Mouse (Mus musculus) midbrain, embryonic 15.5 days (tissue): Measurements from ENCODE around the gene Kcnab2. TPM values are rescaled to one million over a fixed set of nuclear protein-coding genes. Genes with fewer than 3 reads are reported as not detected.

Source experiments
- ATAC-seq: fragments of 200-750 bp; cut with Nextera tagmentation; replicated peaks from 2 replicates; pipeline ENCODE4 v1.8.0; 2017; ENCODE audit warnings: moderate TSS enrichment
- H3K27ac ChIP-seq: fragments of 300-500 bp; sonication (generic); 2 replicates; pipeline ENCODE4 v1.5.1; 2015; ENCODE audit warnings: mild to moderate bottlenecking, inconsistent platforms
- H3K27me3 ChIP-seq: fragments of 300-500 bp; sonication (generic); replicated peaks from 2 replicates; pipeline ENCODE4 v1.6.1; 2015; ENCODE audit warnings: inconsistent platforms
- H3K36me3 ChIP-seq: fragments of 300-500 bp; sonication (generic); replicated peaks from 2 replicates; pipeline ENCODE4 v1.6.1; 2015; ENCODE audit warnings: inconsistent platforms
- H3K4me1 ChIP-seq: fragments of 300-500 bp; sonication (generic); 2 replicates; pipeline ENCODE4 v1.6.1; 2015; ENCODE audit warnings: inconsistent platforms
- H3K4me2 ChIP-seq: fragments of 300-500 bp; sonication (generic); 2 replicates; pipeline ENCODE4 v1.6.1; 2015; ENCODE audit warnings: inconsistent platforms, mild to moderate bottlenecking, moderate library complexity
- H3K4me3 ChIP-seq: fragments of 300-500 bp; sonication (generic); 2 replicates; pipeline ENCODE4 v1.5.1; 2015; ENCODE audit warnings: mild to moderate bottlenecking, inconsistent platforms
- H3K9ac ChIP-seq: fragments of 300-500 bp; sonication (generic); 2 replicates; pipeline ENCODE4 v1.6.1; 2015; ENCODE audit warnings: mild to moderate bottlenecking, inconsistent platforms
- H3K9me3 ChIP-seq: fragments of 300-500 bp; sonication (generic); 2 replicates; pipeline ENCODE4 v1.6.1; 2016; ENCODE audit warnings: inconsistent platforms
- WGBS: fragments of 180-500 bp; shearing (Covaris S2); methylation state at CpG from one replicate; pipeline ENCODE4 v1.1.7; 2015; ENCODE audit warnings: mixed read lengths; 5-methylcytosine and 5-hydroxymethylcytosine counted together
- polyA plus RNA-seq: library from polyadenylated mRNA; unstranded; fragments of >200 nt; fragmentation: Nextera tagmentation; extraction: Ambion mirVana; gene quantifications from 2 replicates; pipeline ENCODE4 v1.2.1, GENCODE M21; 2015

Kcnab2 gene
- polyA plus RNA-seq, 1 experiment from 2014 or later, result 27.8 TPM

GRCm38 (mm10) chr4:152476427-152477023, 1.1 kb downstream of the Kcnab2 start, which contains the start of gene Nphp4:
Nphp4 (plus strand) TSS chr4:152476706.
- H3K4me3 ChIP-seq, result peak within 1 kb of the TSS; percentile 63
- peak within 1 kb of the TSS; percentile 92 for H3K4me2 ChIP-seq
- H3K36me3 ChIP-seq, result no peaks in the 10 kb centered on the region
- H3K9me3 ChIP-seq, result 0 out of 2 replicates have a peak, but pooled peaks cover 5% of the 10 kb centered on the region
- peaks cover 32% of the 10 kb centered on the region for H3K4me1 ChIP-seq
- peak within 1 kb of the TSS; percentile 95 for H3K27ac ChIP-seq
- no peaks in the 10 kb centered on the region for H3K27me3 ChIP-seq
- ATAC-seq, result no peak
- peak within 1 kb of the TSS; percentile 91 for H3K9ac ChIP-seq
- under 1% methylated on average over 18 of the region's 18 CpGs for WGBS

- peak overlapping the region; percentile 92 for H3K4me2 ChIP-seq
- no peak for ATAC-seq
- H3K27me3 ChIP-seq, result no peaks in the 10 kb centered on the region
- H3K9me3 ChIP-seq, result 0 out of 2 replicates have a peak, but pooled peaks cover 6% of the 10 kb centered on the region
- WGBS, result 76% methylated on average over 7 of the region's 7 CpGs
- no peak overlapping the region for H3K27ac ChIP-seq
- peak overlapping the region; percentile 63 for H3K4me3 ChIP-seq
- no peaks in the 10 kb centered on the region for H3K36me3 ChIP-seq
- H3K4me1 ChIP-seq, result peaks cover 32% of the 10 kb centered on the region
- no peak overlapping the region for H3K9ac ChIP-seq
These were observed 1.7 kb downstream of the Kcnab2 start for GRCm38 (mm10) chr4:152475941-152476340.

- ATAC-seq, result no peak
- Histone ChIP-seq H3K4me3 (no peak overlapping the region), H3K4me1 (peaks cover 12% of the 10 kb centered on the region), H3K36me3 (no peaks in the 10 kb centered on the region), H3K9me3 (0 out of 2 replicates have a peak, but pooled peaks cover 6% of the 10 kb centered on the region), H3K27me3 (no peaks in the 10 kb centered on the region), H3K9ac (no peak overlapping the region), H3K4me2 (no peak overlapping the region), H3K27ac (no peak overlapping the region)
- WGBS, result 84% methylated on average over 6 of the region's 6 CpGs
These were observed 9.7 kb downstream of the Kcnab2 start for GRCm38 (mm10) chr4:152467951-152468350.

GRCm38 (mm10) chr4:152466601-152467000, 11.1 kb downstream of the Kcnab2 start:
- Histone ChIP-seq H3K4me2 (no peak overlapping the region), H3K36me3 (no peaks in the 10 kb centered on the region), H3K9me3 (0 out of 2 replicates have a peak, but pooled peaks cover 1% of the 10 kb centered on the region), H3K27ac (no peak overlapping the region), H3K4me1 (peaks cover 12% of the 10 kb centered on the region), H3K9ac (no peak overlapping the region), H3K4me3 (no peak overlapping the region), H3K27me3 (no peaks in the 10 kb centered on the region)
- WGBS, result 80% methylated on average over 13 of the region's 13 CpGs
- no peak for ATAC-seq

GRCm38 (mm10) chr4:152465116-152465515, 12.6 kb downstream of the Kcnab2 start:
- Histone ChIP-seq H3K4me3 (no peak overlapping the region), H3K4me2 (no peak overlapping the region), H3K27ac (peak overlapping the region; percentile 72), H3K9me3 (no peaks in the 10 kb centered on the region), H3K9ac (no peak overlapping the region), H3K36me3 (no peaks in the 10 kb centered on the region), H3K27me3 (no peaks in the 10 kb centered on the region), H3K4me1 (peaks cover 12% of the 10 kb centered on the region)
- 5% methylated on average over 8 of the region's 8 CpGs for WGBS
- ATAC-seq, result peak; percentile 48

- H3K9ac ChIP-seq, result no peak overlapping the region
- no peak overlapping the region for H3K4me2 ChIP-seq
- H3K4me1 ChIP-seq, result peaks cover 12% of the 10 kb centered on the region
- H3K27ac ChIP-seq, result no peak overlapping the region
- no peaks in the 10 kb centered on the region for H3K36me3 ChIP-seq
- H3K9me3 ChIP-seq, result no peaks in the 10 kb centered on the region
- H3K4me3 ChIP-seq, result no peak overlapping the region
- 91% methylated on average over 9 of the region's 9 CpGs for WGBS
- no peak for ATAC-seq
- H3K27me3 ChIP-seq, result no peaks in the 10 kb centered on the region
These were observed 14.5 kb downstream of the Kcnab2 start for GRCm38 (mm10) chr4:152463147-152463546.

- Histone ChIP-seq H3K27ac (no peak overlapping the region), H3K9ac (no peak overlapping the region), H3K36me3 (no peaks in the 10 kb centered on the region), H3K9me3 (no peaks in the 10 kb centered on the region), H3K4me2 (no peak overlapping the region), H3K27me3 (no peaks in the 10 kb centered on the region), H3K4me1 (peaks cover 12% of the 10 kb centered on the region), H3K4me3 (no peak overlapping the region)
- 90% methylated on average over 12 of the region's 12 CpGs for WGBS
- ATAC-seq, result no peak
These were observed 15.2 kb downstream of the Kcnab2 start for GRCm38 (mm10) chr4:152462516-152462915.

- H3K27ac ChIP-seq, result no peak overlapping the region
- 0 out of 2 replicates have a peak, but pooled peaks cover 12% of the 10 kb centered on the region for H3K4me1 ChIP-seq
- no peak overlapping the region for H3K9ac ChIP-seq
- no peaks in the 10 kb centered on the region for H3K9me3 ChIP-seq
- ATAC-seq, result no peak
- WGBS, result 93% methylated on average over 4 of the region's 4 CpGs
- no peaks in the 10 kb centered on the region for H3K27me3 ChIP-seq
- H3K4me2 ChIP-seq, result no peak overlapping the region
- no peaks in the 10 kb centered on the region for H3K36me3 ChIP-seq
- H3K4me3 ChIP-seq, result no peak overlapping the region
These were observed 20.0 kb downstream of the Kcnab2 start for GRCm38 (mm10) chr4:152457673-152458072.

- no peaks in the 10 kb centered on the region for H3K36me3 ChIP-seq
- H3K9me3 ChIP-seq, result no peaks in the 10 kb centered on the region
- no peaks in the 10 kb centered on the region for H3K27me3 ChIP-seq
- no peak overlapping the region for H3K4me3 ChIP-seq
- H3K4me2 ChIP-seq, result no peak overlapping the region
- 0 out of 2 replicates have a peak, but pooled peaks cover 12% of the 10 kb centered on the region for H3K4me1 ChIP-seq
- WGBS, result 79% methylated on average over 18 of the region's 18 CpGs
- no peak overlapping the region for H3K27ac ChIP-seq
- no peak for ATAC-seq
- H3K9ac ChIP-seq, result no peak overlapping the region
These were observed 21.1 kb downstream of the Kcnab2 start for GRCm38 (mm10) chr4:152456609-152457008.

GRCm38 (mm10) chr4:152454153-152454552, 23.5 kb downstream of the Kcnab2 start:
- no peak overlapping the region for H3K4me2 ChIP-seq
- no peaks in the 10 kb centered on the region for H3K27me3 ChIP-seq
- H3K4me3 ChIP-seq, result no peak overlapping the region
- H3K36me3 ChIP-seq, result no peaks in the 10 kb centered on the region
- ATAC-seq, result no peak
- H3K9me3 ChIP-seq, result no peaks in the 10 kb centered on the region
- no peak overlapping the region for H3K9ac ChIP-seq
- H3K4me1 ChIP-seq, result 0 out of 2 replicates have a peak, but pooled peaks cover 12% of the 10 kb centered on the region
- 70% methylated on average over 12 of the region's 12 CpGs for WGBS
- no peak overlapping the region for H3K27ac ChIP-seq

- Histone ChIP-seq H3K36me3 (no peaks in the 10 kb centered on the region), H3K27ac (no peak overlapping the region), H3K27me3 (no peaks in the 10 kb centered on the region), H3K4me3 (no peak overlapping the region), H3K9ac (no peak overlapping the region), H3K4me1 (0 out of 2 replicates have a peak, but pooled peaks cover 12% of the 10 kb centered on the region), H3K9me3 (no peaks in the 10 kb centered on the region), H3K4me2 (no peak overlapping the region)
- WGBS, result 24% methylated on average over 10 of the region's 10 CpGs
- no peak for ATAC-seq
These were observed 24.6 kb downstream of the Kcnab2 start for GRCm38 (mm10) chr4:152453079-152453478.

GRCm38 (mm10) chr4:152451371-152451770, 26.3 kb downstream of the Kcnab2 start:
- no peak overlapping the region for H3K9ac ChIP-seq
- H3K27me3 ChIP-seq, result no peaks in the 10 kb centered on the region
- H3K4me2 ChIP-seq, result no peak overlapping the region
- H3K36me3 ChIP-seq, result no peaks in the 10 kb centered on the region
- WGBS, result 91% methylated on average over 6 of the region's 6 CpGs
- H3K4me3 ChIP-seq, result no peak overlapping the region
- H3K4me1 ChIP-seq, result 0 out of 2 replicates have a peak, but pooled peaks cover 12% of the 10 kb centered on the region
- H3K27ac ChIP-seq, result no peak overlapping the region
- no peaks in the 10 kb centered on the region for H3K9me3 ChIP-seq
- no peak for ATAC-seq

GRCm38 (mm10) chr4:152448666-152449018, 29.0 kb downstream of the Kcnab2 start:
- Histone ChIP-seq H3K4me2 (no peak overlapping the region), H3K4me1 (0 out of 2 replicates have a peak, but pooled peaks cover 6% of the 10 kb centered on the region), H3K36me3 (no peaks in the 10 kb centered on the region), H3K9me3 (no peaks in the 10 kb centered on the region), H3K27me3 (no peaks in the 10 kb centered on the region), H3K27ac (no peak overlapping the region), H3K4me3 (no peak overlapping the region), H3K9ac (no peak overlapping the region)
- ATAC-seq, result no peak
- 69% methylated on average over 8 of the region's 8 CpGs for WGBS
